ENCODE assay signal across 10 mouse cellular contexts in genomic region chr6:120820941-120821340, GRCm38 (mm10). TPM values are rescaled to one million over a fixed set of nuclear protein-coding genes. Genes with fewer than 3 reads are reported as not detected.
DNase-seq lines count a peak whose midpoint lies in the region; ATAC-seq lines count a peak whose summit lies in the region.
"Had no signal": no experiment of that assay in that cellular context is flagged by ENCODE, and none has a peak within 500 bp of the region (broad histone marks: within the 10 kb centered on the region; RNA-seq: fewer than 3 reads in every experiment).

No protein-coding gene starts in this region.

- no peaks in the 10 kb centered on the region for H3K27me3 ChIP-seq in heart, embryonic 16.5 days (ENCODE audit: control insufficient read depth, insufficient read depth, low read length)
- no peaks in the 10 kb centered on the region for H3K27me3 ChIP-seq in hindbrain, embryonic 13.5 days

- H3K4me3 ChIP-seq in heart, embryonic 16.5 days (ENCODE audit: low read length) = no peak overlapping the region
- no peak overlapping the region for H3K4me3 ChIP-seq in hindbrain, embryonic 13.5 days
- H3K4me3 ChIP-seq in macrophage (ENCODE audit: inconsistent target) = peak overlapping the region; percentile 86

- no peak overlapping the region for H3K27ac ChIP-seq in heart, embryonic 16.5 days (ENCODE audit: low read length)
- H3K27ac ChIP-seq in hindbrain, embryonic 13.5 days = no peak overlapping the region
- peak overlapping the region; percentile 88 for H3K27ac ChIP-seq in macrophage

- no peak for DNase-seq in heart, adult 8-10 months (ENCODE audit: low spot score)
- DNase-seq in MEL-GATA-1-ER (ENCODE audit: extremely low read depth, low read depth) (peak; percentile 37), MN1 (ENCODE audit: low spot score) (no peak)
- no peak for DNase-seq in layer of hippocampus, adult 18-20 months (ENCODE audit: low spot score in 2 of 2)
- no peak for DNase-seq in embryo, embryonic 11 days
- DNase-seq: layer of hippocampus, adult 9-11 months; thymus, adult 2 months had no signal

- H3K36me3 ChIP-seq in heart, embryonic 16.5 days (ENCODE audit: control insufficient read depth, insufficient read depth) = peaks cover 16% of the 10 kb centered on the region
- H3K36me3 ChIP-seq in hindbrain, embryonic 13.5 days = peaks cover 24% of the 10 kb centered on the region
- peaks cover 25% of the 10 kb centered on the region for H3K36me3 ChIP-seq in macrophage (ENCODE audit: inconsistent target)

- H3K4me2 ChIP-seq in heart, embryonic 16.5 days (ENCODE audit: low read depth, low read length) = peak overlapping the region; percentile 75
- H3K4me2 ChIP-seq in hindbrain, embryonic 13.5 days = peak overlapping the region; percentile 81

- H3K79me2 ChIP-seq in macrophage (ENCODE audit: inconsistent target) = peaks cover 56% of the 10 kb centered on the region

- H3K9me3 ChIP-seq in heart, embryonic 16.5 days (replicated peaks; ENCODE audit: control insufficient read depth, low read length) = no peaks in the 10 kb centered on the region
- no peaks in the 10 kb centered on the region for H3K9me3 ChIP-seq in hindbrain, embryonic 13.5 days

- H3K4me1 ChIP-seq in heart, embryonic 16.5 days (ENCODE audit: control insufficient read depth, insufficient read depth, low read length) = peaks cover 16% of the 10 kb centered on the region
- peaks cover 24% of the 10 kb centered on the region for H3K4me1 ChIP-seq in hindbrain, embryonic 13.5 days (replicated peaks)

- no peak for ATAC-seq in heart, embryonic 16.5 days (replicated peaks; ENCODE audit: extremely low read depth, insufficient read depth, low FRiP score)
- ATAC-seq in hindbrain, embryonic 13.5 days (ENCODE audit: low FRiP score) = no peak

- H3K9ac ChIP-seq in heart, embryonic 16.5 days (ENCODE audit: low read length) = no peak overlapping the region
- no peak overlapping the region for H3K9ac ChIP-seq in hindbrain, embryonic 13.5 days

- WGBS in heart, embryonic 16.5 days = 50% methylated on average over 1 of the region's 1 CpGs
- 90% methylated on average over 1 of the region's 1 CpGs for WGBS in hindbrain, embryonic 13.5 days
- 100% methylated on average over 1 of the region's 1 CpGs for WGBS in macrophage (ENCODE audit: missing documents)

RNA-seq across cellular contexts. Expression of gene Atp6v1e1, which starts 1.7 kb away (rescaled TPM):
- 138 and 146 TPM in 2 replicates for polyA plus RNA-seq in heart, embryonic 16.5 days (2015; fragmentation: Nextera tagmentation; extraction: Ambion mirVana)
- 100 to 1,000 TPM; 170 to 181 (median 173) TPM for total RNA-seq in heart, adult 8-10 months (2022)
- polyA plus RNA-seq in hindbrain, embryonic 13.5 days (2015; fragmentation: Nextera tagmentation; extraction: Ambion mirVana) = 255 and 262 TPM in 2 replicates
- 100 to 1,000 TPM; 153 to 844 (median 245) TPM for total RNA-seq in macrophage (2018; cell fraction: chromatin; rRNA removed)
- total RNA-seq in macrophage (2018; cell fraction: cytosol; rRNA removed) = 100 to 1,000 TPM; 244 to 445 (median 281) TPM
- total RNA-seq in macrophage (2018; cell fraction: nucleus; rRNA removed) = 100 to 1,000 TPM; 144 to 511 (median 182) TPM
- 284 to 395 TPM (median 322 TPM) in 3 replicates for polyA plus RNA-seq in macrophage (2018)
- 100 to 1,000 TPM; 505 to 520 TPM for total RNA-seq in layer of hippocampus, adult 18-20 months (2021)

RNA-seq across cellular contexts. Expression of gene Bcl2l13, which starts 15.1 kb away (rescaled TPM):
- polyA plus RNA-seq in heart, embryonic 16.5 days (2015; fragmentation: Nextera tagmentation; extraction: Ambion mirVana) = 26.1 and 32.2 TPM in 2 replicates
- 10 to 100 TPM; 73.8 to 84.5 (median 80.6) TPM for total RNA-seq in heart, adult 8-10 months (2022)
- polyA plus RNA-seq in hindbrain, embryonic 13.5 days (2015; fragmentation: Nextera tagmentation; extraction: Ambion mirVana) = 28.8 and 29.4 TPM in 2 replicates
- 10 to 100 TPM in 24 of 26 experiments, 1 to 10 TPM in 2; 4.4 to 24.1 (median 15.4) TPM for total RNA-seq in macrophage (2018; cell fraction: chromatin; rRNA removed)
- 10 to 100 TPM; 17.5 to 30.8 (median 23.0) TPM for total RNA-seq in macrophage (2018; cell fraction: cytosol; rRNA removed)
- 10 to 100 TPM in 24 of 26 experiments, 1 to 10 TPM in 2; 7.4 to 24.5 (median 15.1) TPM for total RNA-seq in macrophage (2018; cell fraction: nucleus; rRNA removed)
- 12.7 to 31.2 TPM (median 22.5 TPM) in 3 replicates for polyA plus RNA-seq in macrophage (2018)
- 10 to 100 TPM; 44.1 to 46.3 TPM for total RNA-seq in layer of hippocampus, adult 18-20 months (2021)

RNA-seq across cellular contexts. Expression of gene Slc25a18, which starts 47.6 kb away (rescaled TPM):
- polyA plus RNA-seq in heart, embryonic 16.5 days (2015; fragmentation: Nextera tagmentation; extraction: Ambion mirVana) = 0.14 and 0.20 TPM in 2 replicates
- total RNA-seq in heart, adult 8-10 months (2022) = under 1 TPM in 2 of 4 experiments, not detected in 2; 0.14 to 0.34 TPM
- polyA plus RNA-seq in hindbrain, embryonic 13.5 days (2015; fragmentation: Nextera tagmentation; extraction: Ambion mirVana) = 6.9 and 7.9 TPM in 2 replicates
- total RNA-seq in macrophage (2018; cell fraction: chromatin; rRNA removed) = under 1 TPM in 1 of 26 experiments, not detected in 25; 0.25 TPM
- under 1 TPM in 9 of 26 experiments, not detected in 17; 0.07 to 0.17 (median 0.10) TPM for total RNA-seq in macrophage (2018; cell fraction: cytosol; rRNA removed)
- under 1 TPM in 3 of 26 experiments, not detected in 23; 0.24 to 0.37 (median 0.32) TPM for total RNA-seq in macrophage (2018; cell fraction: nucleus; rRNA removed)
- 0.07 to 0.12 TPM in 2 of 3 replicates, not detected in the other for polyA plus RNA-seq in macrophage (2018)
- total RNA-seq in layer of hippocampus, adult 18-20 months (2021) = 10 to 100 TPM; 62.2 to 62.6 TPM
